Mouse (Mus musculus): Measurements from ENCODE around the gene Bcl2l11. TPM values are rescaled to one million over a fixed set of nuclear protein-coding genes. Genes with fewer than 3 reads are reported as not detected.
"Not testable (repeated sequence)": the region's sequence is repeated elsewhere in the genome, so short reads cannot be mapped to it uniquely, and the experiment has no call there.

The Bcl2l11 gene
- polyA plus RNA-seq, 1 experiment from 2014 or later: 17.4 TPM

DNA sequence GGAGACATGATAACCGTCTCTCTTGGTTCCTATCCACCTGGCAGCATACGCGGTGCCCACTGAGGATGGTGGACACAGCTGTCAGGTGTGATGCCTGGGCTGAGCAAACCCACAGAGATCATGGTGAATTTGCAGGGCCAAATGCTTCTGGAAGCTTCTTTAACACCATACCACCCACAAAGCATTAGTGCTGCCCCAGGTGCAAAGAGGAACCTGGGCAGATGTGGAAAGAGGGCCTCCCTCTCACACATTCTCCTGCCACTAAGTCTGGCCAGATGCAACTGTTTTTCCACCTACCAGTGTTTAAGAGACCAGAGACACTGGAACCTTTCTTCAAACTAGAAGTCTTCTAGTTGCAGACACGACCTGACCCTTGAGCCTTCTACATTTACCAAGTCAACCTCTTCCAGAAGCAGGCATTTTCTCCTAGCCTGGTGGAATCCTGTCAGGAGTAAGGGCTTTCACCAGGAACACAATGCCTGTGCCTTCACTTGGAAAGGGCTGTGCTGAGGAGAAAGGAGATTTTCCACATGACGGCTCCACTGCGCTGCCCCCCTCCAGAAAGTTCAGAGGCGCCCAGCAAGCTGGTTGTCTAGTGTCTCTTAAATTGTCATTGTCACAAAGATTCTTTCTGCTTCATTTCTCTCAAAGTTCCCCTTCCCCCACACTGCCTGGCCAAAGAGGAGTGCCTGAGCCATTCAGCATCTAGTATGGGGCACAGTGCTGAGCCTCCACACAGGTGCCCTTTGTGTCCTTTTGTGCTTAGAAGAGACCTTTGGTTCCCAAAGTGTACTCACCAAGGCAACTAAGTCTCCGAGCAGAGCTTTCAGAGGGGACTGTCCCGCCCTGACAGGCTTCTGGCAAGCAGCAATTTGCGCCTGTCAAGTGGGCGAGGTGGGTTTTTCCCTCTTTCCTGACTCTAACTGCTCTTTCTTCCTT lies 34.1 kb upstream of the Bcl2l11 start:
- WGBS: 85% methylated on average over 11 of the region's 11 CpGs
- H3K27ac ChIP-seq: no peak overlapping the region
- no peak overlapping the region for H3K4me3 ChIP-seq (replicated peaks)
- H3K27me3 ChIP-seq (replicated peaks): no peaks in the 10 kb centered on the region
- H3K9me3 ChIP-seq: no peaks in the 10 kb centered on the region
- 0 out of 2 replicates have a peak, but pooled peaks cover 5% of the 10 kb centered on the region for H3K4me1 ChIP-seq
- no peak for ATAC-seq (ENCODE audit: insufficient read depth, low FRiP score, low read depth)
- H3K4me2 ChIP-seq: no peak overlapping the region
- no peaks in the 10 kb centered on the region for H3K36me3 ChIP-seq
- no peak overlapping the region for H3K9ac ChIP-seq

DNA sequence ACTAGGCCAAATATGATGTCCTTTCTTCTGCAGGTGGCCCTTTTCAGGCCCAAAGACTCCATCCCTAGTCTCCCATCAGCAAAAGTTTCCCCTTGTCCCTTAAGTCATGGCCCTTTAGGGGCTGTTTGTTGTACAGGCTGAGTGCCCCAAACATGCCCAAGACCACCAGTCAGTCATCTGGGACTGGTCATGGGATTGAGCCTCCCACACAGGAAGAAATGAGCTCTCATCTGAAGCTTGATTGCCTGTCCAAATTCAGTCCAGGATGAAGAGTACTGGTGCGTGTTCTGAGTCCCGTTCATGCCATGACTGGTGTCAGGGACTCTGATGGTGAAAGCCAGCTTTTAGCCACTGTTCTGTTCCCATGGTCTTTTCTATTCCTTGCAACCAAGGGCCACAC lies 33.4 kb upstream of the Bcl2l11 start:
- Histone ChIP-seq H3K36me3 (no peaks in the 10 kb centered on the region), H3K9ac (no peak overlapping the region), H3K4me2 (no peak overlapping the region), H3K4me1 (0 out of 2 replicates have a peak, but pooled peaks cover 5% of the 10 kb centered on the region), H3K9me3 (no peaks in the 10 kb centered on the region), H3K27ac (no peak overlapping the region), H3K4me3 (replicated peaks) (no peak overlapping the region), H3K27me3 (replicated peaks) (no peaks in the 10 kb centered on the region)
- no peak for ATAC-seq (ENCODE audit: insufficient read depth, low FRiP score, low read depth)
- 92% methylated on average over 2 of the region's 2 CpGs for WGBS

DNA sequence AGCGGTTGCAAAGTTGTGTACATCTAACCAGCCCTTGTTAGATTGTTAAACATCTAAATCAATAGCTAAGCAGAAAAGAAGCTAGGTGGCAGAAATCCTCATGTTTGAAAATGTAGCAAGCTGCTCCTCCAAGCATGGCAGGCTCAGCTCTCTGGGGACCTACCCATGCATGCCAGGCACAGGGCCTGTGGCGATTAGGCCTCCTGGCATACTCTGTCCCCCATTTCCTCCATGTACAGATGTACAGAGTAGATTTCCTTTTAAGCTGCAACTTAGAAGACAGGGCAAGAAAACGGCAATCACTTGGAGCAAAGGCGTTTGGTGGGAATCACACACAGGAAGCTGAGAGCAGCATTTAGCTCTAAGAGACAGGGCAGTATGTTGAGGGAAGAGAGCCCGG lies 31.6 kb upstream of the Bcl2l11 start:
- H3K27ac ChIP-seq: no peak overlapping the region
- 72% methylated on average over 5 of the region's 5 CpGs for WGBS
- no peaks in the 10 kb centered on the region for H3K9me3 ChIP-seq
- no peak overlapping the region for H3K4me3 ChIP-seq (replicated peaks)
- H3K4me1 ChIP-seq: 0 out of 2 replicates have a peak, but pooled peaks cover 5% of the 10 kb centered on the region
- H3K9ac ChIP-seq: no peak overlapping the region
- H3K4me2 ChIP-seq: no peak overlapping the region
- ATAC-seq (ENCODE audit: insufficient read depth, low FRiP score, low read depth): no peak
- H3K27me3 ChIP-seq (replicated peaks): no peaks in the 10 kb centered on the region
- no peaks in the 10 kb centered on the region for H3K36me3 ChIP-seq

DNA sequence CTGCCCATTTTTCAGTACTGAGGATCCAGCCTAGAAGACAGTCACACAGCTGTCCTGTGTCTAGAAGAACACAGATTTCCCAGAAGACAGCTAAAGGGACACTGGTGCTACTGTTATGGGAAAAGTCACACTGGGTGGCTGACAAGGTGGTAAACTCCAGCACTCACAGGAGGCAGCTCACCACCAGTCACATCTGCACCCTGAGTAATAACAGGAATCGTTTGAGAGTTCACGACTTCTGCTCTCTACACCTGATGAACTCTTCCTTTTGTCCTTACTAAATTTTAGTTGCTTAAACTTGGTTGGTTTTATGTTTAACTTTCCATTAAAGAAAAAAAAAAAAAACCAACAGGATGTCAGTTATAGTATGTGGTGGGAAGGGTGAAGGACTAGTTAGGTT lies 31.2 kb upstream of the Bcl2l11 start:
- 0 out of 2 replicates have a peak, but pooled peaks cover 5% of the 10 kb centered on the region for H3K4me1 ChIP-seq
- no peaks in the 10 kb centered on the region for H3K9me3 ChIP-seq
- H3K36me3 ChIP-seq: no peaks in the 10 kb centered on the region
- H3K27ac ChIP-seq: no peak overlapping the region
- no peak for ATAC-seq (ENCODE audit: insufficient read depth, low FRiP score, low read depth)
- WGBS: 60% methylated on average over 2 of the region's 2 CpGs
- no peak overlapping the region for H3K9ac ChIP-seq
- H3K27me3 ChIP-seq (replicated peaks): no peaks in the 10 kb centered on the region
- H3K4me3 ChIP-seq (replicated peaks): no peak overlapping the region
- no peak overlapping the region for H3K4me2 ChIP-seq

DNA sequence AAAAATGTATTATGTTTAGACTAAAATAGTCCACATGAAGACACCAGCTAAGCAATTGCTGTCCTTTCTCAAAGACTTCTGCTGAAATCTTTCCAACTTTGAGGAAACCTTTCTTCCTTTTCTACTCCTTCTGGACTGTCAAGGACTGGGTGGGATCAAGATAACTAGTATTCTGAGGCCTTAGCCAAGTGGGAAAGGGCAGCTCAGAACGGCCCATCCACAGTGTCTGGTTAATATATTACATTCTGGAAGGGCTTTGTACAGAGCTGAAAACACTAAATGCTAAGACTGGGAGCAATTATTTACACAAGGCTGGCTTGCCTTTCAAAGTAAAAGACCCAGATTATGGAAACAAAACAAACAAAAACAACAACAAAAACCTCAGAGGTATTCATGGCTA lies 30.6 kb upstream of the Bcl2l11 start:
- no peak overlapping the region for H3K9ac ChIP-seq
- H3K9me3 ChIP-seq: no peaks in the 10 kb centered on the region
- H3K4me2 ChIP-seq: no peak overlapping the region
- H3K4me1 ChIP-seq: 0 out of 2 replicates have a peak, but pooled peaks cover 5% of the 10 kb centered on the region
- no peaks in the 10 kb centered on the region for H3K27me3 ChIP-seq (replicated peaks)
- no peak overlapping the region for H3K4me3 ChIP-seq (replicated peaks)
- ATAC-seq (ENCODE audit: insufficient read depth, low FRiP score, low read depth): no peak
- H3K36me3 ChIP-seq: no peaks in the 10 kb centered on the region
- no peak overlapping the region for H3K27ac ChIP-seq
- 24% methylated on average over 1 of the region's 1 CpGs for WGBS

DNA sequence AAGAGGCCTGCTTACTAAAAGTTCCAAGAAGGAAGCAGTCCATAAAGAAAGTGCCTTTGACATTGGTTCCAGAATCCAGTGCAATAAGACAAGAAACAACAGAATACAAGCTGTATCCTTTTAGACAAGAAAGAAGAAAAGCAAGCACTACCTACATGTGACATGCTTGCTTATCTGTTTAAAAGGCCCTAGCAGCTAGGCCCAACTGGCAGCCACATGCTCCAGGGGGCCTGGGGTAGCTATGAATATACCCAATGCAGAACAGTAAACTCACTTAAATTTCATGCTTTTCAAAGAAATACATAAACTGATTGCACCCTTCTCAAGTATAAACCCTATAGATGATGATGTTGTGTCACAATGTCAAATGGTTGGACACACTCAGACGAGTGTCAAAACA lies 29.8 kb upstream of the Bcl2l11 start:
- Histone ChIP-seq H3K36me3 (no peaks in the 10 kb centered on the region), H3K9me3 (no peaks in the 10 kb centered on the region), H3K27ac (no peak overlapping the region), H3K4me3 (replicated peaks) (no peak overlapping the region), H3K4me1 (0 out of 2 replicates have a peak, but pooled peaks cover 5% of the 10 kb centered on the region), H3K9ac (no peak overlapping the region), H3K27me3 (replicated peaks) (no peaks in the 10 kb centered on the region), H3K4me2 (no peak overlapping the region)
- no peak for ATAC-seq (ENCODE audit: insufficient read depth, low FRiP score, low read depth)
- WGBS: 78% methylated on average over 1 of the region's 1 CpGs

DNA sequence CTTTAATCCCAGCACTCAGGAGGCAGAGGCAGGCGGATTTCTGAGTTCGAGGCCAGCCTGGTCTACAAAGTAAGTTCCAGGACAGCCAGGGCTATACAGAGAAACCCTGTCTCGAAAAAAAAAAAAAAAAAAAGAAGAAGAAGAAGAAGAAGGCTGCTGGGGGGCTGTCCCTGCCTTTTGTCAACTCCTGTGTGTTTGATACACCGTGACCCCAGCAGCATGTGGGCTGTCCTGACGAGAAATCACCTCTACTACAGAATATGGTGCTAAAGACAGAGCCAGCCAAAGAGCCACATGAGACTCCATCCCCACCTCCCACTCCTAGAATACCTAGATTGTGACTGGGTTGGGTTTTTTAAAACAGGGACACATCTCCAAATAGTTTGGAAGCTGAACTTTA lies 27.7 kb upstream of the Bcl2l11 start:
- H3K4me2 ChIP-seq; ATAC-seq (ENCODE audit: insufficient read depth, low FRiP score, low read depth); H3K36me3 ChIP-seq; H3K9me3 ChIP-seq; H3K27me3 ChIP-seq (replicated peaks); H3K27ac ChIP-seq; H3K9ac ChIP-seq; H3K4me3 ChIP-seq (replicated peaks); H3K4me1 ChIP-seq: not testable (repeated sequence)
- 82% methylated on average over 4 of the region's 5 CpGs for WGBS

DNA sequence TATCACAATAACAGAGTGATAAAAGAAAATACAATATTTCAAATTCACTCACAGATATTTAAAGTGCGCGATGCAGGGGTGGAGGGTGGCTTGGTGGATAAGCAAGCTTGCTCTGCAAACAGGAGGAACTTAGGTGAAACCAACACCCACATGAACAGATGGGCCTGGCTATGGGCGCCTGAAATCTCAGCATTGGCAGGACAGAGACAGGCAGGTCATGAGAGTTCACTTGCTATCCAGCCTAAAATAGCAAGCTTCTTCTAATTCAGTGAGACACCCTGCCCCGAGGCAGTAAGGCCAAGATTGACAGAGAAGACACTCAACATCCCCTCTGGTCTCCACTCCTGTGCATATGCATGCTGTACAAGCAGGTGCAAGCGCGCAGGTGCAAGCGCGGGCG lies 23.8 kb upstream of the Bcl2l11 start:
- Histone ChIP-seq H3K4me1 (no peaks in the 10 kb centered on the region), H3K9me3 (no peaks in the 10 kb centered on the region), H3K36me3 (no peaks in the 10 kb centered on the region), H3K4me3 (replicated peaks) (no peak overlapping the region), H3K9ac (no peak overlapping the region), H3K4me2 (no peak overlapping the region), H3K27me3 (replicated peaks) (no peaks in the 10 kb centered on the region), H3K27ac (no peak overlapping the region)
- ATAC-seq (ENCODE audit: insufficient read depth, low FRiP score, low read depth): no peak
- 84% methylated on average over 9 of the region's 9 CpGs for WGBS

DNA sequence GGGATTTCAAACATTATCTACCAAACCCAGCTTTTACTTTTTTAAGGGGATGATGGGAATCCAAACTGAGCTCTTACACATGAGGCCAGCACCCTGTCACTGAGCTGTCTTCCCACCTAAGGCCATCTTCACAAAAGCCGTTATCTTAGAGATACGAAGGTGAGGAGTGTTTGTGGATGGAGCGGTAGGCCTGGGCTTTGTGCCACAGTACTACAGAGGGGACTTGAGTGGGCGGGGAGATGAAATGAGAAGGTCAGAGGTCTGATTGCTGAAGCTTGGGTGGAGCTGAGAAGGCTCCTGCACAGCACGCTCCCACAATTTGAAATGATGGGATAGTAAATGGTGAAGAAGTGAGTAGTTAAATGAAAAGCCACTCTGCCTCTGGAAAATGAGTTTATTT lies 21.0 kb upstream of the Bcl2l11 start:
- no peak for ATAC-seq (ENCODE audit: insufficient read depth, low FRiP score, low read depth)
- Histone ChIP-seq H3K4me1 (no peaks in the 10 kb centered on the region), H3K4me3 (replicated peaks) (no peak overlapping the region), H3K9ac (no peak overlapping the region), H3K27ac (no peak overlapping the region), H3K36me3 (no peaks in the 10 kb centered on the region), H3K9me3 (no peaks in the 10 kb centered on the region), H3K4me2 (no peak overlapping the region), H3K27me3 (replicated peaks) (no peaks in the 10 kb centered on the region)
- WGBS: 71% methylated on average over 5 of the region's 5 CpGs

DNA sequence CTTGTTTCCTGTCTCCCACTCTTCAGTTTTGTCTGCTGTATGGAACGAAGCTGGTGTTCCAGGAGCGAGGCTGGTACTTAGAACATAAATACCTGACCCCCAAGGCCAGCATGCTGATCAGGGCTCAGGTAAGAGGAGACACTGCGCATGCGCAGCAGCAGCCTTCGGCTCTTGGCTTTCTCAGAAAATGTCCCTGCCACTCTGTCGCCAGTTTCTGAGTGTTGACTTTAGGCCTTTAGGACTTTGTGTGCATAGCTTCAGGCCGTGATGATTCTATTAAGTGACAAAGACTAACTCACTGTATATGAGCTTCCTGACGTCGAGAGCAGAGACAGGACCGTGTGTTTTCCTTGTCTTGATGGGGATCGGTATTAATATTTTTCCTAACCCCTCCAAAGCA lies 20.2 kb upstream of the Bcl2l11 start:
- H3K4me3 ChIP-seq (replicated peaks): no peak overlapping the region
- H3K4me1 ChIP-seq: no peaks in the 10 kb centered on the region
- no peaks in the 10 kb centered on the region for H3K9me3 ChIP-seq
- H3K36me3 ChIP-seq: no peaks in the 10 kb centered on the region
- H3K27ac ChIP-seq: no peak overlapping the region
- no peak overlapping the region for H3K4me2 ChIP-seq
- no peak overlapping the region for H3K9ac ChIP-seq
- WGBS: 72% methylated on average over 11 of the region's 11 CpGs
- no peaks in the 10 kb centered on the region for H3K27me3 ChIP-seq (replicated peaks)
- ATAC-seq (ENCODE audit: insufficient read depth, low FRiP score, low read depth): no peak

DNA sequence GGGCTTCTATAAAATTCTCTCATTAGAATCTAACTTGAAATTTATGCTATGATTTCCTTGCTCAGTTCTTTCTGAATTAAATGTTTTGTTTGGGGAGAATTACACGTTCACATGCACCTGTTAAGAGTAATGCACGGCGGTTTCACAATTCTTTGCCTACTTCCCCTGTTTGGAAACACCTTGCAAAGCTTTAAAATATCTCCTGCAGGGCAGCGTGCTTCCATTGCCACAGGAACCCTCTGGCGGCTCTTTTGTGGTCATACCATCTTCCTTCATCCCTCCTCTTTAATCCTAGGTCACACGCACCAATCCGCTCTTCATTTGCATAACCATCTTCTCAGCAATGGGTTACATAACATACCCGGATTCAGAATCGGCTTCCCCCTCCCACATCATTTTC lies 14.3 kb upstream of the Bcl2l11 start:
- Histone ChIP-seq H3K4me1 (no peaks in the 10 kb centered on the region), H3K9ac (no peak overlapping the region), H3K4me2 (no peak overlapping the region), H3K27me3 (replicated peaks) (no peaks in the 10 kb centered on the region), H3K36me3 (no peaks in the 10 kb centered on the region), H3K4me3 (replicated peaks) (no peak overlapping the region), H3K27ac (no peak overlapping the region), H3K9me3 (no peaks in the 10 kb centered on the region)
- 76% methylated on average over 9 of the region's 9 CpGs for WGBS
- no peak for ATAC-seq (ENCODE audit: insufficient read depth, low FRiP score, low read depth)

DNA sequence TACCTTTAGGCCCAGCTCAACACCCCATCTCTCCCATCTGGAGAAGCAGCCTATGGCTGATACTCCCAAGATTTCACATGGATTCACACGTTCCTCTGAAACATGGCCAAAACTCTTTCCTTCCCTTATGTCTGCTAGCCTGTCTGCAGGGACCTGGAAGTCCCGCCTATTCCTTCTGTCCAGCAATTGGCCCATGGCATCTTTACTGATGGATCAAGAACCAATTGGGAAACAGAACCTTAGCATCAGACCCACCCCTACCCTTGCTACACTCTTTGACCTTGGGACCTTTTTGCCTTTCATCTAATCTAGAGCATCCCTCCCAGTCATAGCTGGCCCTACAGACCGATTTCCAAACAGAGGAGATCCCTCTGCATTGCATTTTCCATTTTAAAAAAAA lies 11.2 kb upstream of the Bcl2l11 start:
- WGBS: 70% methylated on average over 3 of the region's 3 CpGs
- no peaks in the 10 kb centered on the region for H3K27me3 ChIP-seq (replicated peaks)

More for the DNA sequence above, 11.2 kb upstream of the Bcl2l11 start:
- ATAC-seq (ENCODE audit: insufficient read depth, low FRiP score, low read depth): no peak
- Histone ChIP-seq H3K4me2 (no peak overlapping the region), H3K9ac (no peak overlapping the region), H3K27ac (no peak overlapping the region), H3K36me3 (no peaks in the 10 kb centered on the region), H3K4me1 (no peaks in the 10 kb centered on the region), H3K9me3 (no peaks in the 10 kb centered on the region), H3K4me3 (replicated peaks) (no peak overlapping the region)
